In genomic region chr8:70527512-70528181, GRCm38 (mm10) we compare ENCODE assay signal across 8 mouse cellular contexts. TPM values are rescaled to one million over a fixed set of nuclear protein-coding genes. Genes with fewer than 3 reads are reported as not detected.
DNase-seq lines count a peak whose midpoint lies in the region; ATAC-seq and TF ChIP-seq lines count a peak whose summit lies in the region.

TSS of gene Fkbp8 (plus strand) at chr8:70527724.
TSS of gene Kxd1 (minus strand) at chr8:70527956.

- peak within 1 kb of the TSS; percentile 69 for H3K27ac ChIP-seq in cortical plate, adult 2 months (ENCODE audit: insufficient read depth, low read length)

- peak; percentile 86 for ATAC-seq in activated CD4-positive, CD25-positive, alpha-beta regulatory T cell, adult 4 months
- ATAC-seq in inflammation-experienced regulatory T-cells, adult 6 months = peak; percentile 91
- ATAC-seq in megakaryocyte-erythroid progenitor cell, adult 5-6 weeks (replicated peaks; ENCODE audit: low FRiP score, low TSS enrichment, poor library complexity, severe bottlenecking) = peak; percentile 78

- TF ChIP-seq POLR2A in cortical plate, adult 2 months (IDR thresholded peaks at IDR 0.05; ENCODE audit: extremely low read depth, insufficient read depth, low read length) = peak; percentile 85

- peak within 1 kb of the TSS; percentile 57 for H3K4me3 ChIP-seq in cortical plate, adult 2 months (ENCODE audit: insufficient read depth, low read length)

- TF ChIP-seq CTCF in cortical plate, adult 2 months (IDR thresholded peaks at IDR 0.05; ENCODE audit: extremely low read depth, insufficient read depth, low read length) = no peak

- peak; percentile 97 for DNase-seq in gastrocnemius, postnatal 10 days
- DNase-seq in left cerebral cortex, postnatal 10 days (ENCODE audit: extremely low spot score in 1 of 2, low spot score in 2 of 2) = peak; percentile 98
- DNase-seq in right cerebral cortex, postnatal 25 days = peak; percentile 98
- DNase-seq in urinary bladder, postnatal 4 days (ENCODE audit: low spot score in 2 of 2) = peak; percentile 96 to 97

- peaks cover 7% of the 10 kb centered on the region; the same call in 1 of the 2 replicates for H3K4me1 ChIP-seq in cortical plate, adult 2 months (ENCODE audit: control insufficient read depth, insufficient read depth, low read length)

- intact Hi-C loops in left cerebral cortex, postnatal 10 days (cut with DNase I) = no loop called here

RNA-seq across cellular contexts. Expression of gene Fkbp8, which starts in this region (rescaled TPM):
- 100 to 1,000 TPM; 131 to 163 TPM for polyA plus RNA-seq in activated CD4-positive, CD25-positive, alpha-beta regulatory T cell, adult 4 months (2017; shearing (Covaris generic))
- polyA plus RNA-seq in cortical plate, adult 2 months (2012; rRNA removed) = 592 and 612 TPM in 2 replicates
- 100 to 1,000 TPM; 135 to 145 TPM for total RNA-seq in gastrocnemius, postnatal 10 days (2021)
- polyA plus RNA-seq in inflammation-experienced regulatory T-cells, adult 6 months (2017; shearing (Covaris generic)) = 100 to 1,000 TPM; 133 to 156 (median 138) TPM
- 100 to 1,000 TPM; 361 to 375 TPM for total RNA-seq in left cerebral cortex, postnatal 10 days (2021)
- total RNA-seq in megakaryocyte-erythroid progenitor cell, adult 5-6 weeks (2014; fragmentation: Nextera tagmentation) = 140 and 265 TPM in 2 replicates
- 172 and 176 TPM in 2 replicates for total RNA-seq in megakaryocyte-erythroid progenitor cell, adult 5-6 weeks (2017)

RNA-seq across cellular contexts. Expression of gene Kxd1, which starts in this region (rescaled TPM):
- polyA plus RNA-seq in activated CD4-positive, CD25-positive, alpha-beta regulatory T cell, adult 4 months (2017; shearing (Covaris generic)) = 100 to 1,000 TPM; 176 to 180 TPM
- polyA plus RNA-seq in cortical plate, adult 2 months (2012; rRNA removed) = 61.0 and 64.4 TPM in 2 replicates
- total RNA-seq in gastrocnemius, postnatal 10 days (2021) = 10 to 100 TPM; 57.8 to 61.0 TPM
- 100 to 1,000 TPM; 138 to 187 (median 180) TPM for polyA plus RNA-seq in inflammation-experienced regulatory T-cells, adult 6 months (2017; shearing (Covaris generic))
- total RNA-seq in left cerebral cortex, postnatal 10 days (2021) = 10 to 100 TPM; 37.5 to 41.2 TPM
- 78.1 and 81.8 TPM in 2 replicates for total RNA-seq in megakaryocyte-erythroid progenitor cell, adult 5-6 weeks (2014; fragmentation: Nextera tagmentation)
- 65.5 and 93.7 TPM in 2 replicates for total RNA-seq in megakaryocyte-erythroid progenitor cell, adult 5-6 weeks (2017)

Comparison
In these comparisons a context has a peak if more than half of its experiments do, and no peak if none do; other contexts are left out.
1. Peak in every context shown above with its lines: DNase-seq, ATAC-seq, H3K4me3 ChIP-seq and H3K27ac ChIP-seq.